Mouse (Mus musculus) neural tube, embryonic 13.5 days (tissue): ENCODE data around the gene Pdzd7. TPM values are rescaled to one million over a fixed set of nuclear protein-coding genes. Genes with fewer than 3 reads are reported as not detected.

Source experiments
- ATAC-seq: fragments of 200-750 bp; cut with Nextera tagmentation; 2 replicates; pipeline ENCODE4 v1.8.0; 2017; ENCODE audit warnings: low read depth, mild to moderate bottlenecking, moderate TSS enrichment, moderate library complexity
- H3K27ac ChIP-seq: fragments of 300-500 bp; sonication (generic); replicated peaks from 2 replicates; pipeline ENCODE4 v1.5.1; 2015; ENCODE audit warnings: moderate library complexity, mild to moderate bottlenecking, inconsistent platforms
- H3K27me3 ChIP-seq: fragments of 300-500 bp; sonication (generic); 2 replicates; pipeline ENCODE4 v1.6.1; 2015; ENCODE audit warnings: mild to moderate bottlenecking, inconsistent platforms
- H3K36me3 ChIP-seq: fragments of 300-500 bp; sonication (generic); 2 replicates; pipeline ENCODE4 v1.6.1; 2015; ENCODE audit warnings: mild to moderate bottlenecking, inconsistent platforms
- H3K4me1 ChIP-seq: fragments of 300-500 bp; sonication (generic); replicated peaks from 2 replicates; pipeline ENCODE4 v1.6.1; 2015; ENCODE audit warnings: inconsistent platforms
- H3K4me2 ChIP-seq: fragments of 300-500 bp; sonication (generic); 2 replicates; pipeline ENCODE4 v1.6.1; 2015; ENCODE audit warnings: inconsistent platforms, mild to moderate bottlenecking, moderate library complexity
- H3K4me3 ChIP-seq: fragments of 300-500 bp; sonication (generic); 2 replicates; pipeline ENCODE4 v1.5.1; 2015; ENCODE audit warnings: mild to moderate bottlenecking, inconsistent platforms
- H3K9ac ChIP-seq: fragments of 300-500 bp; sonication (generic); 2 replicates; pipeline ENCODE4 v1.6.1; 2015; ENCODE audit warnings: moderate library complexity, mild to moderate bottlenecking, inconsistent platforms
- H3K9me3 ChIP-seq: fragments of 300-500 bp; sonication (generic); 2 replicates; pipeline ENCODE4 v1.6.1; 2016; ENCODE audit warnings: inconsistent platforms
- WGBS: fragments of 180-500 bp; shearing (Covaris S2); methylation state at CpG from one replicate; pipeline ENCODE4 v1.1.7; 2015; 5-methylcytosine and 5-hydroxymethylcytosine counted together
- polyA plus RNA-seq: library from polyadenylated mRNA; unstranded; fragments of >200 nt; fragmentation: Nextera tagmentation; extraction: Ambion mirVana; gene quantifications from 2 replicates; pipeline ENCODE4 v1.2.1, GENCODE M21; 2015

Gene Pdzd7
- polyA plus RNA-seq, 1 experiment from 2014 or later = 1.4 TPM

GRCm38 (mm10) chr19:44983366-44983765, 62.2 kb downstream of the Pdzd7 start:
- no peak overlapping the region for H3K4me3 ChIP-seq
- H3K9ac ChIP-seq = no peak overlapping the region
- 92% methylated on average over 6 of the region's 6 CpGs for WGBS
- no peak overlapping the region for H3K27ac ChIP-seq
- H3K4me1 ChIP-seq = peaks cover 3% of the 10 kb centered on the region
- H3K9me3 ChIP-seq = no peaks in the 10 kb centered on the region
- peaks cover 32% of the 10 kb centered on the region for H3K36me3 ChIP-seq
- no peak overlapping the region for H3K4me2 ChIP-seq
- no peaks in the 10 kb centered on the region for H3K27me3 ChIP-seq
- ATAC-seq = no peak

GRCm38 (mm10) chr19:44982477-44983115, 62.9 kb downstream of the Pdzd7 start:
- no peak for ATAC-seq
- Histone ChIP-seq H3K27ac (no peak overlapping the region), H3K9ac (no peak overlapping the region), H3K27me3 (no peaks in the 10 kb centered on the region), H3K9me3 (no peaks in the 10 kb centered on the region), H3K4me2 (no peak overlapping the region), H3K4me3 (no peak overlapping the region), H3K4me1 (no peaks in the 10 kb centered on the region), H3K36me3 (peaks cover 40% of the 10 kb centered on the region)
- WGBS = 86% methylated on average over 7 of the region's 7 CpGs

GRCm38 (mm10) chr19:44980787-44981186, 64.7 kb downstream of the Pdzd7 start:
- WGBS = 79% methylated on average over 2 of the region's 2 CpGs
- Histone ChIP-seq H3K4me1 (no peaks in the 10 kb centered on the region), H3K4me3 (no peak overlapping the region), H3K27me3 (no peaks in the 10 kb centered on the region), H3K36me3 (peaks cover 58% of the 10 kb centered on the region), H3K4me2 (no peak overlapping the region), H3K9me3 (no peaks in the 10 kb centered on the region), H3K27ac (no peak overlapping the region), H3K9ac (no peak overlapping the region)
- no peak for ATAC-seq

GRCm38 (mm10) chr19:44977148-44977547, 68.4 kb downstream of the Pdzd7 start:
- no peak overlapping the region for H3K27ac ChIP-seq
- H3K4me1 ChIP-seq = no peaks in the 10 kb centered on the region
- no peak overlapping the region for H3K4me2 ChIP-seq
- H3K36me3 ChIP-seq = peaks cover 91% of the 10 kb centered on the region
- no peak overlapping the region for H3K4me3 ChIP-seq
- no peaks in the 10 kb centered on the region for H3K27me3 ChIP-seq
- H3K9ac ChIP-seq = no peak overlapping the region
- WGBS = 84% methylated on average over 6 of the region's 6 CpGs
- no peaks in the 10 kb centered on the region for H3K9me3 ChIP-seq
- ATAC-seq = no peak

Other genes starting within 250 kb of the Pdzd7 start
- gene Slf2, start 114.6 kb downstream of the Pdzd7 start, polyA plus RNA-seq = 25.2 and 31.4 TPM in 2 replicates
- gene Sema4g, start 56.6 kb downstream of the Pdzd7 start, polyA plus RNA-seq = 16.7 and 17.4 TPM in 2 replicates
- 15.6 and 17.0 TPM in 2 replicates for gene Twnk, start 40.1 kb downstream of the Pdzd7 start, polyA plus RNA-seq
- 84.9 and 94.8 TPM in 2 replicates for gene Mrpl43, start 39.3 kb downstream of the Pdzd7 start, polyA plus RNA-seq
- 29.1 and 30.8 TPM in 2 replicates for gene Lzts2, start 31.3 kb downstream of the Pdzd7 start, polyA plus RNA-seq
- 61.0 and 65.3 TPM in 2 replicates for gene Sfxn3, start 1.8 kb upstream of the Pdzd7 start, polyA plus RNA-seq
- 1.9 and 2.5 TPM in 2 replicates for gene Kazald1, start 29.5 kb upstream of the Pdzd7 start, polyA plus RNA-seq
- 0.50 and 0.62 TPM in 2 replicates for gene Tlx1, start 105.0 kb upstream of the Pdzd7 start, polyA plus RNA-seq
- 16.0 and 16.9 TPM in 2 replicates for gene Lbx1, start 190.1 kb upstream of the Pdzd7 start, polyA plus RNA-seq